Mouse (Mus musculus) lung, embryonic 16.5 days (tissue): ENCODE results near the gene Pdzd3. TPM values are rescaled to one million over a fixed set of nuclear protein-coding genes. Genes with fewer than 3 reads are reported as not detected.

Source experiments
- ATAC-seq: fragments of 200-750 bp; cut with Nextera tagmentation; 2 replicates; pipeline ENCODE4 v1.8.0; 2017; ENCODE audit warnings: low read depth, mild to moderate bottlenecking, moderate library complexity
- H3K27ac ChIP-seq: fragments of 300-500 bp; sonication (generic); 2 replicates; pipeline ENCODE4 v1.5.1; 2014; ENCODE audit warnings: mild to moderate bottlenecking, control low read depth, low read length
- H3K27me3 ChIP-seq: fragments of 300-500 bp; sonication (generic); 2 replicates; pipeline ENCODE4 v1.6.1; 2014; ENCODE audit warnings: low read depth, low read length, mixed read lengths; ENCODE audit not compliant: control insufficient read depth, insufficient read depth
- H3K36me3 ChIP-seq: fragments of 300-500 bp; sonication (generic); 2 replicates; pipeline ENCODE4 v1.6.1; 2014; ENCODE audit warnings: low read length; ENCODE audit not compliant: control insufficient read depth, insufficient read depth
- H3K4me1 ChIP-seq: fragments of 300-500 bp; sonication (generic); replicated peaks from 2 replicates; pipeline ENCODE4 v1.6.1; 2014; ENCODE audit warnings: low read length, mixed read lengths; ENCODE audit not compliant: control insufficient read depth, insufficient read depth
- H3K4me2 ChIP-seq: fragments of 300-500 bp; sonication (generic); 2 replicates; pipeline ENCODE4 v1.6.1; 2014; ENCODE audit warnings: low read depth, low read length, control low read depth
- H3K4me3 ChIP-seq: fragments of 300-500 bp; sonication (generic); 2 replicates; pipeline ENCODE4 v1.5.1; 2014; ENCODE audit warnings: mild to moderate bottlenecking, low read length, control low read depth
- H3K9ac ChIP-seq: fragments of 300-500 bp; sonication (generic); 2 replicates; pipeline ENCODE4 v1.6.1; 2014; ENCODE audit warnings: low read length, control low read depth
- H3K9me3 ChIP-seq: fragments of 300-500 bp; sonication (generic); 2 replicates; pipeline ENCODE4 v1.6.1; 2016; ENCODE audit warnings: low read length; ENCODE audit not compliant: control insufficient read depth
- WGBS: fragments of 180-500 bp; shearing (Covaris S2); extraction: QIAGEN DNeasy Blood & Tissue Kit; methylation state at CpG from one replicate; pipeline ENCODE4 v1.1.7; 2014; 5-methylcytosine and 5-hydroxymethylcytosine counted together
- polyA plus RNA-seq: library from polyadenylated mRNA; unstranded; fragments of >200 nt; fragmentation: Nextera tagmentation; extraction: Ambion mirVana; gene quantifications from 2 replicates; pipeline ENCODE4 v1.2.1, GENCODE M21; 2015

The Pdzd3 gene
- polyA plus RNA-seq, 1 experiment from 2014 or later, result 0.11 TPM

- peaks cover 12% of the 10 kb centered on the region for H3K4me1 ChIP-seq
- ATAC-seq, result no peak
- H3K4me3 ChIP-seq, result no peak overlapping the region
- H3K9ac ChIP-seq, result no peak overlapping the region
- H3K36me3 ChIP-seq, result 0 out of 2 replicates have a peak, but pooled peaks cover 4% of the 10 kb centered on the region
- H3K4me2 ChIP-seq, result peak overlapping the region; percentile 79; the same call in 1 of the 2 replicates
- no peaks in the 10 kb centered on the region for H3K9me3 ChIP-seq
- no peaks in the 10 kb centered on the region for H3K27me3 ChIP-seq
- H3K27ac ChIP-seq, result no peak overlapping the region
Observed at GRCm38 (mm10) chr9:44231609-44232008, 19.7 kb downstream of the Pdzd3 start.

GRCm38 (mm10) chr9:44225993-44226392 is 25.3 kb downstream of the Pdzd3 start:
- Histone ChIP-seq H3K9ac (no peak overlapping the region), H3K9me3 (no peaks in the 10 kb centered on the region), H3K4me3 (no peak overlapping the region), H3K36me3 (0 out of 2 replicates have a peak, but pooled peaks cover 4% of the 10 kb centered on the region), H3K4me2 (no peak overlapping the region), H3K4me1 (peaks cover 3% of the 10 kb centered on the region), H3K27me3 (no peaks in the 10 kb centered on the region), H3K27ac (no peak overlapping the region)
- WGBS, result 71% methylated on average over 6 of the region's 6 CpGs
- ATAC-seq, result no peak

DNA sequence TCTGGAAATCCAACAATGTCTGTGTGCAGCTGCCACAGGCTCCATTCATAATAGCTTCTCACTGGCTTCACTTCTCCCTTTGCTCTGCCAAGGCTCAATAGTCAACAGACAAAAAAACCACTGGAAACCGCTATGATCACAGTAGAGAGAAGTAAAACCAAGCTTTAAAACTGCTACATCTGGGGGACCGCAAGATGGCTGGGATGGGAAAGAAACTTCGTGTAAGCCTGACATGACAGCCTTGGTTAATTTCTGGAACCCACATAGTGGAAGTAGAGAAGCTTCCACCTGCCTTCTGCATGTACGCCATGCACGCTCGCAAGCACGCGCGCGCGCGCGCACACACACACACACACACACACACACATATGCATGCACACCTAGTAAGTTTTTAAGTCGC is 37.7 kb downstream of the Pdzd3 start:
- Histone ChIP-seq H3K27ac (no peak overlapping the region), H3K27me3 (no peaks in the 10 kb centered on the region), H3K9ac (no peak overlapping the region), H3K9me3 (no peaks in the 10 kb centered on the region), H3K4me2 (no peak overlapping the region), H3K4me3 (no peak overlapping the region), H3K4me1 (no peaks in the 10 kb centered on the region), H3K36me3 (peaks cover 3% of the 10 kb centered on the region; the same call in 1 of the 2 replicates)
- ATAC-seq, result no peak
- WGBS, result 93% methylated on average over 14 of the region's 14 CpGs

- H3K4me3 ChIP-seq, result no peak overlapping the region
- no peak overlapping the region for H3K4me2 ChIP-seq
- 92% methylated on average over 4 of the region's 4 CpGs for WGBS
- H3K36me3 ChIP-seq, result peaks cover 3% of the 10 kb centered on the region; the same call in 1 of the 2 replicates
- no peak overlapping the region for H3K27ac ChIP-seq
- ATAC-seq, result no peak
- H3K27me3 ChIP-seq, result no peaks in the 10 kb centered on the region
- no peaks in the 10 kb centered on the region for H3K9me3 ChIP-seq
- no peaks in the 10 kb centered on the region for H3K4me1 ChIP-seq
- H3K9ac ChIP-seq, result no peak overlapping the region
Observed at GRCm38 (mm10) chr9:44212406-44212805, 38.9 kb downstream of the Pdzd3 start.

DNA sequence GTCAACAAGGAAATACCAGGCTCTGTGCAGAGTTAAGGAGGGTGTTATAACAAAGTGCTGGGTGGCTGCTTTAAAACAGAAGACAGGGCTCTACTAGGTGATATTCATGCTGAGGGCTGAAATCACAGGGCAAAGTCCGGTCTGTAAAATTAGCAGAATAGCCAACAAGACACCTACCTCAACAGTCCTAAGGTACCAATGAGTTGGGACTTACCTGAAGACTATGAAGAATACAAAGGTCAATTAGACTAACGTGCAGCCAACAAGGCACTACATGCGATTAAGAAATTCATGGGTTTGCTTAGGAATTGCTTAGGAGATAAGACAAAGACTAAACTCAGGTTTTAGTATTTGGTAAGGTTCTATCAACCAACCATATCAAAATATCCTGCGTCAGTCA is 41.9 kb downstream of the Pdzd3 start:
- H3K9ac ChIP-seq, result no peak overlapping the region
- no peaks in the 10 kb centered on the region for H3K9me3 ChIP-seq
- H3K4me3 ChIP-seq, result no peak overlapping the region
- H3K36me3 ChIP-seq, result peaks cover 3% of the 10 kb centered on the region; the same call in 1 of the 2 replicates
- H3K27ac ChIP-seq, result no peak overlapping the region
- no peaks in the 10 kb centered on the region for H3K4me1 ChIP-seq
- H3K27me3 ChIP-seq, result no peaks in the 10 kb centered on the region
- no peak overlapping the region for H3K4me2 ChIP-seq
- no peak for ATAC-seq
- 95% methylated on average over 4 of the region's 4 CpGs for WGBS

DNA sequence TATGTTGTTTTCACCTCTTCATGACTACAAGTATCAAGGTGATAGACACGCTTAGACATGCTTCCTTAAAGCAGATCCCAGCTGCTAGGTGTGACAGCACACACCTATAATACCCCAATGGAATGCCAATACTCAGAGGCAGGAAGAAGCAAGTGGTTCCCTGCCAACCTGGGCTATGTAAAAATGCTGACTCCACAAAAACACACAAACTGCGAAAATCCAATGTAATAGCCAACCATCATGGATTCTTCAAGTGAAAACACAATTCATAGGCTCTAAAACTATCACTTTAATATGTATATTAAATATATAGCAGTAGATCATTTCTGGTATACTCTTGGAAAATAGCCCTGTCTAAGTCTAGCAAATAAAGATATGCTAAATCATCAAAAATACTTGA is 43.4 kb downstream of the Pdzd3 start:
- no peak for ATAC-seq
- Histone ChIP-seq H3K27me3 (no peaks in the 10 kb centered on the region), H3K27ac (no peak overlapping the region), H3K9ac (no peak overlapping the region), H3K4me2 (no peak overlapping the region), H3K9me3 (no peaks in the 10 kb centered on the region), H3K4me3 (no peak overlapping the region), H3K4me1 (no peaks in the 10 kb centered on the region), H3K36me3 (peaks cover 3% of the 10 kb centered on the region; the same call in 1 of the 2 replicates)
- 93% methylated on average over 2 of the region's 2 CpGs for WGBS

DNA sequence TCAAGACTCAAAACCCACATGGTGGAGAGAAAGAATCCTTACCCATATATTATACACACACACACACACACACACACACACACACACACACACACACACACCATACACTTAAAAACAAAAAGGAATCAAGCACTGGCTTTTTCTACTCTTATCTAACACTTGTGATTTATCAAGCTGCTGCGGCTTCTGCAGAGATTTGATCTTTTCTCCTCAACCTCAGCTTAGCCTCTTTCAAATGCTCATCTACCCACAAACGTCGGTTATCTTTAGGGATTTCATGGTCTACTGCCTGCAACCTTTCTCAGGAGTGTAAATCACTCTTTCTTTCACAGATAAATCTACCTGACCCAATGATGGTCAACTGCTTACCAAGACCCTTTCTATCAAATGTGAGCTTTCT is 50.8 kb downstream of the Pdzd3 start:
- Histone ChIP-seq H3K4me2 (no peak overlapping the region), H3K9ac (no peak overlapping the region), H3K9me3 (peaks cover 3% of the 10 kb centered on the region; the same call in 1 of the 2 replicates), H3K4me1 (0 out of 2 replicates have a peak, but pooled peaks cover 5% of the 10 kb centered on the region), H3K27me3 (no peaks in the 10 kb centered on the region), H3K27ac (no peak overlapping the region), H3K4me3 (no peak overlapping the region), H3K36me3 (peaks cover 8% of the 10 kb centered on the region; the same call in 1 of the 2 replicates)
- WGBS, result 62% methylated on average over 3 of the region's 3 CpGs
- no peak for ATAC-seq

GRCm38 (mm10) chr9:44199580-44199979 is 51.7 kb downstream of the Pdzd3 start:
- no peak overlapping the region for H3K4me2 ChIP-seq
- H3K27ac ChIP-seq, result no peak overlapping the region
- H3K36me3 ChIP-seq, result peaks cover 10% of the 10 kb centered on the region; the same call in 1 of the 2 replicates
- peak; percentile 69; the same call in 1 of the 2 replicates for ATAC-seq
- no peaks in the 10 kb centered on the region for H3K27me3 ChIP-seq
- peaks cover 3% of the 10 kb centered on the region; the same call in 1 of the 2 replicates for H3K9me3 ChIP-seq
- 0 out of 2 replicates have a peak, but pooled peaks cover 5% of the 10 kb centered on the region for H3K4me1 ChIP-seq
- no peak overlapping the region for H3K4me3 ChIP-seq
- no peak overlapping the region for H3K9ac ChIP-seq

- peaks cover 10% of the 10 kb centered on the region; the same call in 1 of the 2 replicates for H3K36me3 ChIP-seq
- no peaks in the 10 kb centered on the region for H3K27me3 ChIP-seq
- no peak overlapping the region for H3K4me2 ChIP-seq
- 0 out of 2 replicates have a peak, but pooled peaks cover 5% of the 10 kb centered on the region for H3K4me1 ChIP-seq
- no peak for ATAC-seq
- peak overlapping the region; percentile 76; the same call in 1 of the 2 replicates for H3K27ac ChIP-seq
- WGBS, result 67% methylated on average over 3 of the region's 3 CpGs
- peaks cover 3% of the 10 kb centered on the region; the same call in 1 of the 2 replicates for H3K9me3 ChIP-seq
- no peak overlapping the region for H3K9ac ChIP-seq
- no peak overlapping the region for H3K4me3 ChIP-seq
Observed at GRCm38 (mm10) chr9:44199166-44199565, 52.1 kb downstream of the Pdzd3 start.
